Mouse (Mus musculus): Measurements from ENCODE around the gene Tmed11. TPM values are rescaled to one million over a fixed set of nuclear protein-coding genes. Genes with fewer than 3 reads are reported as not detected.
"Not testable (repeated sequence)": the region's sequence is repeated elsewhere in the genome, so short reads cannot be mapped to it uniquely, and the experiment has no call there.

The Tmed11 gene
- polyA plus RNA-seq, 2 experiments: not detected

DNA sequence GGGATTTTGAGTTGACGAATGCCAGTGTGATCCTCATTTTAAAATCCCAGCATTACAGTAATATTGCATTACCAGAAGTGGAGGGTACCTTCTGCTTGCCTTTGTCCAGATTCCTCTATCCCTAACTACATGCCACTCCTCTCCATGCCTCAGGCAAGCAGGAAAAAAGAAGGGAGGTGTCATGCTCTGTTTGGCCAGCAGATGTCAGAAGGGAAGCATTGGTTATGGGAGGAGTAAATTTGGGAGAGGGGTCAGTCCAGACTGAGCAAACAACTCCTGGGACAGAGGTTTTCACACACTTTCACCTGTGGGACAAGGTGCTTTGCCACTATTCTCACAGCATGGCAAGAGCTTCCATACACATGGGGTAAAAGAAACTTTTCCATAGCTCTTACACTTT, 4.8 kb downstream of the Tmed11 start:
- H3K27me3 ChIP-seq (ENCODE audit: control insufficient read depth, insufficient read depth, low read length); ATAC-seq (ENCODE audit: insufficient read depth); H3K4me3 ChIP-seq (ENCODE audit: insufficient read depth in 1 of 2, low read depth in 2 of 2, low read length in 2 of 2); H3K9me3 ChIP-seq (ENCODE audit: control insufficient read depth, low read length); H3K36me3 ChIP-seq (replicated peaks; ENCODE audit: control insufficient read depth, insufficient read depth, low read depth); H3K27ac ChIP-seq; H3K9ac ChIP-seq (replicated peaks); H3K4me2 ChIP-seq (ENCODE audit: low read depth); H3K4me1 ChIP-seq (replicated peaks; ENCODE audit: control insufficient read depth in 2 of 2, insufficient read depth in 2 of 2, low read length in 1 of 2); DNase-seq (ENCODE audit: low read depth in 3 of 3, low spot score in 3 of 3): not testable (repeated sequence)
- WGBS (ENCODE audit: insufficient replicate concordance): 21% methylated on average over 1 of the region's 1 CpGs
- TF ChIP-seq CTCF (IDR thresholded peaks at IDR 0.05; ENCODE audit: low read depth): peak; percentile 60; the same call in 1 of the 2 replicates

DNA sequence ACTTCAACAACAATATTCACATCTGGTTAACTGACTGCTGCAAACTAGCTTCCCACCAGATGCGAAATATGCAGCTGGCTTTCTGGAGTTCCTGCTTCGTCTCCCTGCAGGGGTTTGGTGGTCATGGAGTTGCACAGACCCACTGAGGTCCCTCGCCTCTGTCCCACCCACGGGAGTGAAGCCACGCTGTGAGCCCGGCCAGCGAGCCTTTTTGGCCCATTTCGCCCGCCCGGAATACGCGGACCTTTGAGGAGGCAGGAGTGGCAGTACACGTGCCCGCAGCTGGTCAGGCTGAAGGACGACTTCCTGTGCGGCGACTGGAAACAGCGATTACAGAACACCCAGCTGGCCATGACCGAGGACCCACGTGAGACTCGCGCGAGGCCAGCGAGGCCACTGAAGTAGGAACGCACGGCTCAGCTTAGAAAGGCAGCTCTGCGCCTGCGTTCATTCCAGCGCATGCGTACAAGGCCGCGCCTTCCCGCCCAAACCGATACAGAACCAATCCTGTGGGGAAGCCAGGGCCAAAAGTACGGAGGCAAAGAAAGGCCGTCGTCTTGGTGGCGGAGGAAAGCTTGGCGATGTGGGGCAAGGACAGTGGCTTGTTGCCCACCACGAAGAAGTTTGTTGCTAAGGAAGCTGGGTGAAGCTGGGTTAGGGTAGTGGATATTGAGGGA, 20.4 kb downstream of the Tmed11 start, which contains the start of gene Rnf212:
Gene Rnf212 (minus strand): TSS at position 353 of the 677 bp plus-strand sequence.
- Histone ChIP-seq H3K4me3 (ENCODE audit: insufficient read depth in 1 of 2, low read depth in 2 of 2, low read length in 2 of 2) (no peak within 1 kb of the TSS), H3K4me2 (ENCODE audit: low read depth) (no peak within 1 kb of the TSS), H3K27ac (no peak within 1 kb of the TSS), H3K36me3 (replicated peaks; ENCODE audit: control insufficient read depth, insufficient read depth, low read depth) (no peaks in the 10 kb centered on the region), H3K9ac (replicated peaks) (no peak within 1 kb of the TSS), H3K9me3 (ENCODE audit: control insufficient read depth, low read length) (no peaks in the 10 kb centered on the region), H3K4me1 (replicated peaks; ENCODE audit: control insufficient read depth in 2 of 2, insufficient read depth in 2 of 2, low read length in 1 of 2) (no peaks in the 10 kb centered on the region), H3K27me3 (ENCODE audit: control insufficient read depth, insufficient read depth, low read length) (no peaks in the 10 kb centered on the region)
- TF ChIP-seq CTCF (IDR thresholded peaks at IDR 0.05; ENCODE audit: low read depth) (no peak), EP300 (IDR thresholded peaks at IDR 0.05; ENCODE audit: low read depth) (no peak)
- WGBS (ENCODE audit: insufficient replicate concordance): 61% methylated on average over 40 of the region's 40 CpGs
- DNase-seq (ENCODE audit: low read depth in 3 of 3, low spot score in 3 of 3): no peak
- ATAC-seq (ENCODE audit: insufficient read depth): no peak

DNA sequence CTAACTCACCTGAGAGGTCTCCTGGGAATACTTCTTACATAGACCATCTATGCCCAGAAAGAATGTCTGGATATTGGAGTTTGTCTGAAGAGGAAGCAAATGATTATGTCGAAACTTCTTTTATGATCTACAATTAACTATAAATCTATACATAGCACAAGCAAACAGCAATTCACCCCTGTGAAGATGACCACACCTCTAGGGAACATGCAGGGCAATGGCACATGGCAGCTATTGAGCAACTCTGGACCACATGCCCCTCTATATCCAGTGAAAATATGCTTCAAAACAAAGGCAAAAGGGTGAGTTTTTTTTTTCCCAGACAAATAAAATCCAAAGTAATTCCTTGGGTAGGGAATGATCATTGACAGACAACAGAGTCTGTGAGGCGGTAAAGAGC, 35.2 kb downstream of the Tmed11 start:
- no peak for TF ChIP-seq EP300 (IDR thresholded peaks at IDR 0.05; ENCODE audit: low read depth)
- no peak for TF ChIP-seq CTCF (IDR thresholded peaks at IDR 0.05; ENCODE audit: low read depth)
- no peak for ATAC-seq (ENCODE audit: insufficient read depth)

DNA sequence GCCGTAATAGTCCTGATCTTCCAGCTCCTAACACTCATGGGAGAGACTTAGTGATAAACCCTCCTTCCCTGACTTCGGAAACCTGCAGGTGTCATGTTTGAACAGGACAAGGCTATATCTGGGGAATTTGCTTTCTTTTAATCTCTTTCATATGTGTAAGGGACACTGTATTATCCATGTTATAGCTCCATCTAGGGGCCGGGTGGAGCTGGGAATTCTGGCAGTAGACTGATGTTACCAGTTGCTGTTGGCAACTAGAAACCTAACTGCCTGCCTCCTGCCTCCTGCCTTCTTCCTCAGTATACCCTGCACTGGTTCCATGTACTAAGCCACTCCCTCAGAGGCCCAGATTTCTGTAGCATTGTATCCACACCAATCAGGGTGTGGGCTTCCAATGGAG, 36.8 kb downstream of the Tmed11 start:
- H3K4me1 ChIP-seq (replicated peaks; ENCODE audit: control insufficient read depth in 2 of 2, insufficient read depth in 2 of 2, low read length in 1 of 2): no peaks in the 10 kb centered on the region
- TF ChIP-seq EP300 (IDR thresholded peaks at IDR 0.05; ENCODE audit: low read depth) (no peak), CTCF (IDR thresholded peaks at IDR 0.05; ENCODE audit: low read depth) (peak; percentile 44)
- no peaks in the 10 kb centered on the region for H3K9me3 ChIP-seq (ENCODE audit: control insufficient read depth, low read length)
- no peaks in the 10 kb centered on the region for H3K27me3 ChIP-seq (ENCODE audit: control insufficient read depth, insufficient read depth, low read length)
- DNase-seq (ENCODE audit: low read depth in 3 of 3, low spot score in 3 of 3) (no peak), ATAC-seq (ENCODE audit: insufficient read depth) (peak; percentile 41; the same call in 1 of the 2 replicates)
- no peaks in the 10 kb centered on the region for H3K36me3 ChIP-seq (replicated peaks; ENCODE audit: control insufficient read depth, insufficient read depth, low read depth)
- H3K9ac ChIP-seq (replicated peaks): no peak overlapping the region
- no peak overlapping the region for H3K4me3 ChIP-seq (ENCODE audit: insufficient read depth in 1 of 2, low read depth in 2 of 2, low read length in 2 of 2)
- no peak overlapping the region for H3K4me2 ChIP-seq (ENCODE audit: low read depth)
- no peak overlapping the region for H3K27ac ChIP-seq
- WGBS (ENCODE audit: insufficient replicate concordance): 46% methylated on average over 3 of the region's 3 CpGs

More for the DNA sequence above, 35.2 kb downstream of the Tmed11 start:
- no peaks in the 10 kb centered on the region for H3K4me1 ChIP-seq (replicated peaks; ENCODE audit: control insufficient read depth in 2 of 2, insufficient read depth in 2 of 2, low read length in 1 of 2)
- no peaks in the 10 kb centered on the region for H3K9me3 ChIP-seq (ENCODE audit: control insufficient read depth, low read length)
- no peak overlapping the region for H3K27ac ChIP-seq
- no peaks in the 10 kb centered on the region for H3K36me3 ChIP-seq (replicated peaks; ENCODE audit: control insufficient read depth, insufficient read depth, low read depth)
- WGBS (ENCODE audit: insufficient replicate concordance): 59% methylated on average over 2 of the region's 2 CpGs
- H3K9ac ChIP-seq (replicated peaks): no peak overlapping the region
- DNase-seq (ENCODE audit: low read depth in 3 of 3, low spot score in 3 of 3): no peak
- no peak overlapping the region for H3K4me3 ChIP-seq (ENCODE audit: insufficient read depth in 1 of 2, low read depth in 2 of 2, low read length in 2 of 2)
- no peaks in the 10 kb centered on the region for H3K27me3 ChIP-seq (ENCODE audit: control insufficient read depth, insufficient read depth, low read length)
- H3K4me2 ChIP-seq (ENCODE audit: low read depth): no peak overlapping the region

DNA sequence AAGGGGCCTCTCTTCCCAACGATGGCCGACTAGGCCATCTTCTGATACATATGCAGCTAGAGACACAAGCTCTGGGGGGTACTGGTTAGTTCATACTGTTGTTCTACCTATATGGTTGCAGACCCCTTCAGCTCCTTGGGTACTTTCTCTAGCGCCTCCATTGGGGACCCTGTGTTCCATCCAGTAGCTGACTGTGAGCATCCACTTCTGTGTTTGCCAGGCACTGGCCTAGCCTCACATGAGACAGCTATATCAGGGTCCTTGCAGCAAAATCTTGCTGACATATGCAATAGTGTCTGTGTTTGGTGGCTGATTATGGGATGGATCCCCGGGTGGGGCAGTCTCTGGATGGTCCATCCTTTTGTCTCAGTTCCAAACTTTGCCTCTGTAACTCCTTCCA, 43.9 kb downstream of the Tmed11 start:
- H3K9me3 ChIP-seq (ENCODE audit: control insufficient read depth, low read length); H3K4me3 ChIP-seq (ENCODE audit: insufficient read depth in 1 of 2, low read depth in 2 of 2, low read length in 2 of 2); H3K9ac ChIP-seq (replicated peaks); H3K27me3 ChIP-seq (ENCODE audit: control insufficient read depth, insufficient read depth, low read length); H3K36me3 ChIP-seq (replicated peaks; ENCODE audit: control insufficient read depth, insufficient read depth, low read depth); DNase-seq (ENCODE audit: low read depth in 3 of 3, low spot score in 3 of 3); H3K27ac ChIP-seq: not testable (repeated sequence)
- peak; percentile 56 for ATAC-seq (ENCODE audit: insufficient read depth)
- Histone ChIP-seq H3K4me2 (ENCODE audit: low read depth) (peak overlapping the region; percentile 62), H3K4me1 (replicated peaks; ENCODE audit: control insufficient read depth in 2 of 2, insufficient read depth in 2 of 2, low read length in 1 of 2) (peaks cover 15 to 16% of the 10 kb centered on the region in 2 experiments)
- WGBS (ENCODE audit: insufficient replicate concordance): 48% methylated on average over 4 of the region's 4 CpGs
